Mouse (Mus musculus) limb, embryonic 13.5 days (tissue): ENCODE data around the gene Fnip1. TPM values are rescaled to one million over a fixed set of nuclear protein-coding genes. Genes with fewer than 3 reads are reported as not detected.
A peak's percentile ranks its signal among the peaks of the same experiment; 100 is the strongest.

Experiments used
- ATAC-seq: fragments of 200-750 bp; cut with Nextera tagmentation; 2 replicates; pipeline ENCODE4 v1.8.0; 2017; ENCODE audit warnings: low read depth, moderate number of reproducible peaks, moderate TSS enrichment; ENCODE audit not compliant: low FRiP score
- H3K27ac ChIP-seq: fragments of 300-500 bp; sonication (generic); 2 replicates; pipeline ENCODE4 v1.5.1; 2015; ENCODE audit warnings: inconsistent platforms, mild to moderate bottlenecking, moderate library complexity
- H3K27me3 ChIP-seq: fragments of 300-500 bp; sonication (generic); 2 replicates; pipeline ENCODE4 v1.6.1; 2015; ENCODE audit warnings: mild to moderate bottlenecking, inconsistent platforms
- H3K36me3 ChIP-seq: fragments of 300-500 bp; sonication (generic); 2 replicates; pipeline ENCODE4 v1.6.1; 2015; ENCODE audit warnings: inconsistent platforms, mild to moderate bottlenecking, moderate library complexity
- H3K4me1 ChIP-seq: fragments of 300-500 bp; sonication (generic); 2 replicates; pipeline ENCODE4 v1.6.1; 2015; ENCODE audit warnings: inconsistent platforms
- H3K4me2 ChIP-seq: fragments of 300-500 bp; sonication (generic); replicated peaks from 2 replicates; pipeline ENCODE4 v1.6.1; 2015; ENCODE audit warnings: inconsistent platforms, mild to moderate bottlenecking, moderate library complexity
- H3K4me3 ChIP-seq: fragments of 300-500 bp; sonication (generic); 2 replicates; pipeline ENCODE4 v1.5.1; 2015; ENCODE audit warnings: moderate library complexity, mild to moderate bottlenecking, inconsistent platforms
- H3K9ac ChIP-seq: fragments of 300-500 bp; sonication (generic); 2 replicates; pipeline ENCODE4 v1.6.1; 2015; ENCODE audit warnings: mild to moderate bottlenecking, inconsistent platforms
- H3K9me3 ChIP-seq: fragments of 300-500 bp; sonication (generic); 2 replicates; pipeline ENCODE4 v1.6.1; 2016; ENCODE audit warnings: inconsistent platforms
- WGBS: fragments of 180-500 bp; shearing (Covaris S2); methylation state at CpG from one replicate; pipeline ENCODE4 v1.1.7; 2015; 5-methylcytosine and 5-hydroxymethylcytosine counted together
- polyA plus RNA-seq: library from polyadenylated mRNA; unstranded; fragments of >200 nt; fragmentation: Nextera tagmentation; extraction: Ambion mirVana; gene quantifications from 2 replicates; pipeline ENCODE4 v1.2.1, GENCODE M21; 2015

The Fnip1 gene
- polyA plus RNA-seq, 1 experiment from 2014 or later: 11.6 TPM

DNA sequence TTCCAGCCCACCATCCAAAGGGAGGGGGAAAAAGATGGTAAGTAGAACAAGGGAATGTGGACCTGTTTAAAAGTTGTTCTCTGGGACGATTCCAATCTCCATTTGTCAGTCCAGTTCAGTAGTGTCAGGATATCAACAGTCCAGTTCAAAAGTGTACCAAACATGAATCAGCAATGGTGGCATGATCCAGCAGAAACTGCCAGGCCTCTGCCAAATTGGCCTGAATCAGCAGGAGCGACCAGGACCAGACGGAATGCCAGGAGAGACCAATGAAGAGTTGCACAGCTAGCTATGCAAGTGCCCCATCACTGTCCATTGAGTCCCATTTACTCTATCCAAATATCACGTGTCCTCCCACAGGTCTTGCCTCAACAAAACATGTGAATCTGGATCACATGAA lies 34.2 kb downstream of the Fnip1 start:
- no peaks in the 10 kb centered on the region for H3K4me1 ChIP-seq
- H3K9ac ChIP-seq: no peak overlapping the region
- no peak overlapping the region for H3K4me2 ChIP-seq
- H3K36me3 ChIP-seq: peaks cover 21% of the 10 kb centered on the region
- peaks cover 7% of the 10 kb centered on the region; the same call in 1 of the 2 replicates for H3K9me3 ChIP-seq
- ATAC-seq: no peak
- no peak overlapping the region for H3K27ac ChIP-seq
- WGBS: 94% methylated on average over 4 of the region's 4 CpGs
- no peak overlapping the region for H3K4me3 ChIP-seq
- no peaks in the 10 kb centered on the region for H3K27me3 ChIP-seq

DNA sequence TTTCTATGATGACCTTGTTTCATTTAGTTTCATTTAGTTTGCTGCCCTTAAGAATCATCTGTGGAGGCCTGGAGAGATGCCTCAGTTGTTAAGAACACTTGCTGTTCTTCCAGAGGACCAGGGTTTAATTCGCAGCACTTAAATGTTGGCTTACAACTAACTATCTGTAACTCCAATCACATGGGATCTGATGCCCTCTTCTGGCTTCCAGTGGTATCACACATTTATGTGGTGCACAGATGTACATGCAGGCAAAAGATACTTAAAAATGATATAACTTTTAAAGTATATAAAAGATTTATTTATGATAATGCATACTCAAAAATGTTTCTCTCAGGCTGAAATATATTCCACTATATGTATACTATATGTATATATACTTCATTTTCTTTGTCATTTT lies 40.4 kb downstream of the Fnip1 start:
- Histone ChIP-seq H3K4me3 (no peak overlapping the region), H3K4me2 (no peak overlapping the region), H3K27me3 (no peaks in the 10 kb centered on the region), H3K9me3 (0 out of 2 replicates have a peak, but pooled peaks cover 3% of the 10 kb centered on the region), H3K36me3 (peaks cover 19% of the 10 kb centered on the region), H3K27ac (no peak overlapping the region), H3K4me1 (no peaks in the 10 kb centered on the region), H3K9ac (no peak overlapping the region)
- 90% methylated on average over 1 of the region's 1 CpGs for WGBS
- ATAC-seq: no peak

DNA sequence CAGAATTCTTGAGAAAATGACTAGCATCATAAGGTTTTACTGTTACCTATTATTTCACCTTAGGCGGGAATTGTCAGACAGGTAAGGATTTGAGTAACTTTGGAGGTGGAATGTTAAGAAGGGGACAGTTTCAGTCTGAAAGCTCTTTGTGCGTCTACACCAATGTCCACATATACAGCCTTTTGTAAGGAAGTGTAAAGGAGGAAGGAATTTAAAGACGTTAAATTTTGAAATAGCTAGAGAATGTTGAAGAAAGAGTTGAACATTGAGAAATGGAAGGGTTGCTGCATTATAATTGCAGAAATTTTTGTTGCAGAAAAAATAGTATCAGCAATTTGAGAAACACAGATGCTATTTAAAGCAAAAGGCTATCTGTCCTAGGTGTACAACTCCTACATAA lies 48.0 kb downstream of the Fnip1 start:
- Histone ChIP-seq H3K36me3 (peaks cover 4% of the 10 kb centered on the region), H3K27ac (no peak overlapping the region), H3K4me3 (no peak overlapping the region), H3K9me3 (no peaks in the 10 kb centered on the region), H3K4me2 (no peak overlapping the region), H3K9ac (no peak overlapping the region), H3K4me1 (no peaks in the 10 kb centered on the region), H3K27me3 (no peaks in the 10 kb centered on the region)
- 87% methylated on average over 3 of the region's 3 CpGs for WGBS
- no peak for ATAC-seq

DNA sequence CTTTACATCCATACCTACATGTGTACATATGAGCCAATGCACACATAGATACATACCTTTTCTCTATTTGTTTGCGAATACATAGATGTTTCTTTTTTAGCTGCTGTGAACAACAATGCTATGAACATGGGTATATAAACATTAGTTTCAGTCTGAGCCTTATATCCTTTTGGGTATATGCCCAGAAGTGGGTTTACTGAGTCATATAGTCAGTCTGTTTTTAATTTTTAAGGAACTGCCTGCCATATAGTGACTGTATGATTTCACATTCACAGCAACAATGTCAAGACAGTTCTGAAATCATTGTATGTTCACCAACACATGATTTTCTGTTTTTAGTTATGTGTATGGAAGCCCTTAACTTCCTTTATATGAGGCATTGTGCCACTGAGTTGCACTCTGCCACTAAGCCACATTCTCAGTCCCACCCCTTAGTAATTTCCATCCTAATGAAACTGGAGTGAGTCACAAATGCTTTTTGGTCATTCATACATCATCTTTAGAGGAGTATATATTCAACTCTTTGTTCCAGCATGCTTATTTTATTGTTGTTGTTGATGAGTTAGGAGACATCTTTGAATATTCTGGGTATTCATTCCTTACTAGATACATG lies 54.1 kb downstream of the Fnip1 start:
- H3K4me1 ChIP-seq: no peaks in the 10 kb centered on the region
- ATAC-seq: no peak
- peaks cover 10% of the 10 kb centered on the region for H3K36me3 ChIP-seq
- H3K9me3 ChIP-seq: no peaks in the 10 kb centered on the region
- no peak overlapping the region for H3K4me3 ChIP-seq
- 96% methylated on average over 1 of the region's 1 CpGs for WGBS
- no peak overlapping the region for H3K4me2 ChIP-seq
- no peaks in the 10 kb centered on the region for H3K27me3 ChIP-seq
- H3K9ac ChIP-seq: no peak overlapping the region
- H3K27ac ChIP-seq: no peak overlapping the region

DNA sequence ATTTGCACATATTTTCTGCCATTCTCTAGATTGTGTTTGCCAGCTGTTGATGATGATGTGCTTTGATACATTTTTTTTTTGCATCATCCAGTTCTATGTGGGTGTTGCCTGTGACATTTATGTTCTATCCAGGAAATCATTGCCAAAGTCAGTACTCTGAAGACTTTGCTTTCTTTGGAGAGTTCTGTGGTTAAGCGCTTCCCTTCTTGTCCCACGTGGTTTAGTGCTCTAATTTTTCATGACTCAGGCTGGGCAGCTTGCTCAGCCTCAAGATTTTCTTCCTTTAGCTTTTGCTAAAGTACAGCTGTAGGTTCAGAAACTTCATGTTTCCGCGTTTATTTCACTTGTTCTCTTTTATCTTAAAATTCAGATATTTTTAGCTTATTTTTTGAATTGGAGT lies 54.6 kb downstream of the Fnip1 start:
- no peak overlapping the region for H3K4me3 ChIP-seq
- WGBS: 89% methylated on average over 4 of the region's 4 CpGs
- H3K36me3 ChIP-seq: peaks cover 10% of the 10 kb centered on the region
- no peaks in the 10 kb centered on the region for H3K4me1 ChIP-seq
- no peaks in the 10 kb centered on the region for H3K9me3 ChIP-seq
- H3K27ac ChIP-seq: no peak overlapping the region
- no peak overlapping the region for H3K4me2 ChIP-seq
- no peaks in the 10 kb centered on the region for H3K27me3 ChIP-seq
- H3K9ac ChIP-seq: no peak overlapping the region
- no peak for ATAC-seq

DNA sequence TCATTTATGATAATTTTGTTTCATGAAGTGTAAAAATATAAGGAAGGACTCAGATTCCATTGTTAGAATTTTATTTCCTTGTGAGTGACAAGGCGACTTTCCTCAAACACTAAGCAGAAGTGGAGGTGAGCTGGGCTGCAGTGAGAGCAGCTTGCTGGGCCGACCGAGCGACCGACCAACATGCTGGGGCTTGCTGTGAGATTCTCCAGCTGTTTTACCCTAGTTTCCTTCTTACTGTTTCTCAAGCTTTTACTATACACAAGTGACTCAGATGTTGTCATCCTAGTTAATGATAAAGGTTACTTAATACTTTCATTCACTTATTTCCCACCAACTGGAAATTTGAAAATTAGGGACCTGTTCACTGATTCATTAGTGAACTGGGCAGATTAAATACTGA lies 61.8 kb downstream of the Fnip1 start:
- H3K27me3 ChIP-seq: no peaks in the 10 kb centered on the region
- H3K4me3 ChIP-seq: no peak overlapping the region
- ATAC-seq: no peak
- no peak overlapping the region for H3K9ac ChIP-seq
- H3K27ac ChIP-seq: no peak overlapping the region
- H3K4me2 ChIP-seq: no peak overlapping the region
- H3K4me1 ChIP-seq: no peaks in the 10 kb centered on the region
- peaks cover 40% of the 10 kb centered on the region for H3K36me3 ChIP-seq
- H3K9me3 ChIP-seq: no peaks in the 10 kb centered on the region
- 81% methylated on average over 5 of the region's 5 CpGs for WGBS

DNA sequence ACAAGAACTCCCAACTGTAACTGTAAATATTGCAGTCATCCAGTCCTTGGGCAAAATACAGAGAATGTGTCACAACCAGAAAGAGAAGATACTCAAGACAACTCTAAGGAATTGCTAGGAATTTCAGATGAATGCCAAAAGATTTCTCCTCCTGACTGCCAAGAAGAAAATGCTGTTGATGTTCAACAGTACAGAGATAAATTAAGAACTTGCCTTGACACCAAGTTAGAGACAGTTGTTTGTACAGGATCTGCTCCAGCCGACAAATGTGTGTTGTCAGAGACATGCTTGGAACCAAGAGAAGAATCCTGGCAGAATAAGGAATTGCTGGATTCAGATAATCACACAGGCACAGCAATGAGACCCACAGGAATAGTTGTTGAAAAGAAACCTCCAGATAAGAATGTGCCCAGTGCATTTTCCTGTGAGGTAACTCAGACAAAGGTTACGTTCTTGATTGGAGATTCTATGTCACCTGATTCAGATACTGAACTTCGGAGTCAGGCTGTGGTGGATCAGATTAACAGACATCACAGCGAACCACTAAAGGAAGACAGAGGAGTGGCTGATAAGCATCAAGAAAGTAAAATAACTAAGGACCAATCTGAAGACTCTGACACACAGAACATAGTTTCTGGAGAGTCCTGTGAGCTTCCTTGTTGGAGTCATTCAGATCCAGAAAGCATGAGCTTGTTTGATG lies 64.7 kb downstream of the Fnip1 start:
- WGBS: 95% methylated on average over 4 of the region's 4 CpGs
- ATAC-seq: no peak

DNA sequence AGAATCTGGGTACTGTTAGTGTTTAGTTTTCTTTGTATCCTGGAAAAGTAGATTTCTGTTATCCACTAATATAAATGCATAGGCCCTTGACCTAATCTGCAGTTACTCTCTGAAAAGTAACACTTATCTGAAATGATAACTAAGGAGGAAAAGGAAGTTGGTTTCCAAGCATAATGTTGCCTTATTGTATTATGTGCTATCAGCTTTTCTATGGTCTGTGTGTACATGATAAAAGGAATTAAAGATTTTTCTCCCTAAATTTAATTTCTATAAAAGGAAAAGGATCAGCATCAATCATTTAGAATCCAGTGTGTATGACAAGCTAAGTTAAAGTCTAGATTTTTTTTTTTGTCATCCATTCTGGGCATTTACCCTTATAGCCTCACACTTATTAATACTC lies 75.6 kb downstream of the Fnip1 start:
- Histone ChIP-seq H3K4me2 (no peak overlapping the region), H3K4me1 (no peaks in the 10 kb centered on the region), H3K27me3 (no peaks in the 10 kb centered on the region), H3K27ac (no peak overlapping the region), H3K9me3 (no peaks in the 10 kb centered on the region), H3K9ac (no peak overlapping the region), H3K4me3 (no peak overlapping the region), H3K36me3 (peaks cover 21% of the 10 kb centered on the region)
- no peak for ATAC-seq

More for the DNA sequence above, 64.7 kb downstream of the Fnip1 start:
- Histone ChIP-seq H3K9me3 (no peaks in the 10 kb centered on the region), H3K27ac (no peak overlapping the region), H3K27me3 (no peaks in the 10 kb centered on the region), H3K4me2 (no peak overlapping the region), H3K4me1 (no peaks in the 10 kb centered on the region), H3K4me3 (no peak overlapping the region), H3K9ac (no peak overlapping the region), H3K36me3 (peaks cover 48% of the 10 kb centered on the region)

DNA sequence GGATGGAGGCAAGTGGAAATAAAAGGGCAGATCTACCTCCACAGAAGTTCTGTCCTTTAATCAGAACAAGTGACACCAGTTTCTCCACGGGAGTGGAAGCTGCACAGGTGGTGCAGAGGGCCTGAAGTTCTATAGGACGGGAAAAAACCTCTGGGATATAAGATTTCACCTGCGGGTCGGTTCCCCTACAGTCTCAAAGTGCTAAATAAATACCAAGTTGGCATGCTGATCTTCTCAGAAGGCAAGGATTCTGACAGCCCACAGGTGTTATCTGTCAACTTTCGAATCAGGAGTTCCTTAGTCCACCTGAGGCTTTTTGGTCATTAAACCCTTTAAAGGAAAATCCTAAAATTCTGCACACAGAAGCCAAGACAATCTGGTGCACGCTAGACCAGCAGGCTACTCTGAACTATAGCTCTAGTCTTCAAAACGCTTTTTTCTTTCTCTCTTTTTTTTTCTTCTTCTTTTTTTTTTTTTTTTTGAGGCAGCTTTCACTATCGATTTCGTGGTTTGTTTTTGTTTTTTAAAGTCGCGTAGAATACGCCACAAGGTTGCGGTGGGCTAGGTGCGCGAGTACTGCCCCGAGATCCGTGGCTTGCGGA lies 84.0 kb downstream of the Fnip1 start:
- no peak for ATAC-seq
- Histone ChIP-seq H3K9ac (peak overlapping the region; percentile 66), H3K4me2 (peak overlapping the region; percentile 71), H3K27me3 (no peaks in the 10 kb centered on the region), H3K4me3 (peak overlapping the region; percentile 91), H3K9me3 (no peaks in the 10 kb centered on the region), H3K36me3 (no peaks in the 10 kb centered on the region), H3K4me1 (peaks cover 22% of the 10 kb centered on the region), H3K27ac (peak overlapping the region; percentile 93)
- WGBS: 0% methylated on average over 18 of the region's 18 CpGs

DNA sequence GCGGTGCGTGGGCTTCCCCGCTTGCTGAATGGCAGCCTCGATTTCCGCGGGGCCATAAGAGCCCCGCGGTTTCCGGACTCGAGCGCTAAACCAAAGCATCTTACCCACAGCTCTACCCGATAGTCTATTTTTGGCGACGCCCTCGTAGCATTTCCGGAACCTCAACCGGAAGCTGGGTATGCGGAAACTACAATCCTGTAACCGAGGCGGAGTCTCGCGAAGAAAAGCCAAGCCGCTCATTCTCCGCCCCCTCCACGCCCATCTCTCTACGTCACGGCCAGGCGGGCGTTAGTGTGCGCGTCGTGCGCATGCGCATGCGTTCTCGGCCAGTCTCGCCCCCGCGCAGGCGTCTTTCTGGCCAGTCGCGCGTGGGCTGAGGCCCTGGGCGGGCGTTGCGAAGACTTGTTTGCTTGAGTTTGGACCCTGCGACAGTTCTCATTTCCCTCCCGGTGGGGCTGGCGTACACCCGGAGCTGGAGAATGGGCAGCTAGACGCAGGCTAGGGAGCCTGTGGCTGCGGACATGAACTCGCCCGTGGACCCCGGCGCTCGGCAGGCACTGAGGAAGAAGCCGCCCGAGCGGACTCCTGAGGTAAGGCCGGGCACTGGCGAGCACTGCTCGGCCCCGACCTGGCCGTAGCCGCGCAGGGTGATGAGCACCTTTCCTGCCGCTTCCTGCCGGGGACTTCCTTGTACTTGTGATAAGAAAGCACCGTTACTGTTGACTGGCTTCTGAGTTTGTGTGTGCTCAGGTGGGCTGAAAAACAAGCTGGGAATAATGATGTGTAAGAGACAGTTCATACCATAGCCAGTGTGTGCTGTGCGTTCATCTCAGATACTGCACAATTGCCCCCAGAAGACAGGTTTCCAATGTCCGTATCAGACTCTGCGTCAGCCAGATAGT lies 84.8 kb downstream of the Fnip1 start, which contains the start of gene Rapgef6:
TSS of gene Rapgef6 (plus strand) at position 319 of the 902 bp plus-strand sequence.
- Histone ChIP-seq H3K27ac (peak within 1 kb of the TSS; percentile 93), H3K4me1 (peaks cover 22% of the 10 kb centered on the region), H3K9ac (peak within 1 kb of the TSS; percentile 91), H3K27me3 (no peaks in the 10 kb centered on the region), H3K4me3 (peak within 1 kb of the TSS; percentile 91), H3K36me3 (no peaks in the 10 kb centered on the region), H3K9me3 (no peaks in the 10 kb centered on the region), H3K4me2 (peak within 1 kb of the TSS; percentile 79)
- WGBS: under 1% methylated on average over 73 of the region's 73 CpGs
- ATAC-seq: peak; percentile 98

DNA sequence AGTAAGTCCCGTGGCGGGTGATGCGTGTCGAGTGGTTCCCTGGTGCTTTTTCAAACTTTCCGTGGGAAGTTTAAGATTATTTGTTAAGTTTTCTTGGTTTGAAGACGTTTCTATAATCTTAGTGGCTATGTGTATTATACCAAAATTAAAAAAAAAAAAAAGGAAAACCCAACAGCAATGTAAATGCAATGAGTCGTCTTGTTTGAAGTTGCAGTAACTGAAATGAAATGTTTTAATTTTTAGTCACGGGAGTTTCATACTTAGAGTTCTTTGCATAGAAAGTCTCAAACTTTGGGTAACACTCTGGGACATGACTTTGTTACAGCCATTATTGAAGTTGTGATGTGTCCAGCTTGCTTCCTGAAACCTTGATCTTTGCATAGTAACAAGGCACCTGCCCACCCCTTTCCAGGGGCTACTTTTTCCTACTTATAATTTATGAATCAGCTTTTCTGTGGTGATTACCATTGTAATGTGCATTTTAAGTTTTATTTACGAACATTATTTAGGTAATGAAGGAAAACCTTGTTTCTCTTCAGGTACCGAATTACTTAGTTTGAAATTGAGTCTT lies 85.5 kb downstream of the Fnip1 start:
- Histone ChIP-seq H3K36me3 (no peaks in the 10 kb centered on the region), H3K27ac (peak overlapping the region; percentile 93; the same call in 1 of the 2 replicates), H3K9me3 (no peaks in the 10 kb centered on the region), H3K4me3 (peak overlapping the region; percentile 91), H3K9ac (peak overlapping the region; percentile 91), H3K4me2 (peak overlapping the region; percentile 79), H3K4me1 (peaks cover 22% of the 10 kb centered on the region), H3K27me3 (no peaks in the 10 kb centered on the region)
- ATAC-seq: no peak
- 15% methylated on average over 10 of the region's 10 CpGs for WGBS
